Mouse (Mus musculus) E14TG2a.4 (cell line): ENCODE results near the gene Il25.

ENCODE experiments used
- CTCF ChIP-seq: conservative IDR thresholded peaks from 2 replicates; pipeline ENCODE4 v1.5.1; 2014; ENCODE audit warnings: low read length
- NANOG ChIP-seq: IDR thresholded peaks from 2 replicates; pipeline ENCODE4 v1.6.1; 2014; ENCODE audit warnings: borderline replicate concordance, low read length, mixed read lengths
- POU5F1 ChIP-seq: IDR thresholded peaks from 2 replicates; pipeline ENCODE4 v1.6.1; 2014; ENCODE audit warnings: low read length, borderline replicate concordance

DNA sequence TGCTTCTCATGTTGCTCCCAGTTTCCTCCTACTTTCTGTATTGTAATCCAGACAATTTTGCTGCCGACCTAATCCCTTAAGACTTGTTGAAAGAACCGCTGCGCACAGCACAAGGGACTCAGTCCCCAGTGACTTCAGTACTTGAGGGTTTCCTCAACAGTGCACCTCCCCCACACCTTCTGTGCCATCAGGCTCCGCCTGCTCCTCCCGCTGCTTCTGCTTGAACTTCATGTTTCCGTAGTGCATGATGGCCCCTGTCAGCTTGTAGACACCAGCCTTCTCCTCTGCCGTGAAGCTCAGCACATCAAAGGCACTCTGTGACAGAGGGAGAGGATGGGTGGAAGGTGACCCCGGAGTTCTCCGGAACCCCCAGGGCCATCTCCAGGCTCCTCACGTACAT, 28.3 kb downstream of the Il25 start:
- no peak for TF ChIP-seq CTCF
- TF ChIP-seq NANOG = no peak
- TF ChIP-seq POU5F1 = no peak
